Mouse (Mus musculus) liver, embryonic 14 days (tissue): ENCODE results near the gene Vax1. TPM values are rescaled to one million over a fixed set of nuclear protein-coding genes. Genes with fewer than 3 reads are reported as not detected.

Experiments
- polyA plus RNA-seq: library from polyadenylated mRNA; depleted of rRNA; stranded (reverse); fragments of >200 nt; gene quantifications from 2 replicates; pipeline ENCODE4 v1.2.3, GENCODE M21; 2012; rRNA removed

Vax1 gene
- not detected in 2 replicates for polyA plus RNA-seq

GRCm38 (mm10) chr19:59169936-59170765, at the start of gene Vax1:
Gene Vax1 (minus strand): TSS chr19:59170056.

DNA sequence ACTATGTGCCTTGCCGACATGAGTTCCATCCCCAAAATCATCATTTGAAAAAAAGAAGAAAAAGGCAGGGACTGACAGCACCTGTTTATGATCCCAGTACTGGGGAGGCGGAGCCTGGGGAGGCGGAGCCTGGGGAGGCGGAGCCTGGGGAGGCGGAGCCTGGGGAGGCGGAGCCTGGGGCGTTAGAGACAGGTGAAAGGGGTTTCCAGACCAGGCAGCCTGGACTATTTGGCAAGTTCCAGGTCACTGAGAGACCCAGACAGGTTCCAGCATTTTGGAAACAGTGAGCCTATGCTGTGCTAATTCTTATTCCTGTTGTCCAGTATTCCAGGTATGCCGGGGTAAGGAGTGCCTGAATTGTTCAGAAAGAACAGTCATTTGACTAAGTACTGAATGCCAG, 49.1 kb upstream of the Vax1 start, which contains the start of gene Kcnk18:
Kcnk18 (plus strand) TSS at position 224 of the 400 bp plus-strand sequence.

Other genes with a start within 250 kb of the Vax1 start
- gene Eno4, start 226.6 kb downstream of the Vax1 start, polyA plus RNA-seq, result 0.05 TPM in 1 of 2 replicates, not detected in the other
- gene Hspa12a, start 226.4 kb downstream of the Vax1 start, polyA plus RNA-seq, result 0.28 and 0.36 TPM in 2 replicates
- gene Shtn1, start 94.0 kb downstream of the Vax1 start, polyA plus RNA-seq, result 0.53 and 0.66 TPM in 2 replicates
- gene Kcnk18, start 49.2 kb upstream of the Vax1 start, polyA plus RNA-seq, result not detected in 2 replicates
- gene Slc18a2, start 90.8 kb upstream of the Vax1 start, polyA plus RNA-seq, result 0.79 and 0.83 TPM in 2 replicates
- gene Rps12-ps3, start 152.2 kb upstream of the Vax1 start, polyA plus RNA-seq, result 131 and 228 TPM in 2 replicates
- 4.4 and 4.6 TPM in 2 replicates for gene Pdzd8, start 175.7 kb upstream of the Vax1 start, polyA plus RNA-seq